Mouse (Mus musculus) C2C12 (cell line): ENCODE measurements around the gene Sds.

ENCODE experiments used
- CEBPB ChIP-seq: IDR thresholded peaks from one replicate; pipeline ENCODE4 v1.6.1; 2011; ENCODE audit warnings: low read depth, mild to moderate bottlenecking, control low read depth, moderate library complexity
- CTCF ChIP-seq: IDR thresholded peaks from one replicate; pipeline ENCODE4 v1.5.1; 2011; ENCODE audit not compliant: control insufficient read depth, insufficient read depth, insufficient read length
- FOSL1 ChIP-seq: IDR thresholded peaks from one replicate; pipeline ENCODE4 v1.8.0; 2011; ENCODE audit warnings: mild to moderate bottlenecking, low read length; ENCODE audit not compliant: poor library complexity, insufficient read depth, severe bottlenecking
- MAX ChIP-seq: IDR thresholded peaks from one replicate; pipeline ENCODE4 v1.6.1; 2011; ENCODE audit warnings: mild to moderate bottlenecking, control low read depth
- MYOD1 ChIP-seq: IDR thresholded peaks from one replicate; pipeline ENCODE4 v1.6.1; 2011; ENCODE audit warnings: low read depth; ENCODE audit not compliant: control insufficient read depth, insufficient read length
- MYOG ChIP-seq: IDR thresholded peaks from one replicate; pipeline ENCODE4 v1.6.1; 2011; ENCODE audit not compliant: control insufficient read depth, insufficient read length; ENCODE audit errors: extremely low read depth
- USF1 ChIP-seq: IDR thresholded peaks from one replicate; pipeline ENCODE4 v1.6.1; 2011; ENCODE audit warnings: low read depth, mild to moderate bottlenecking, control low read depth, moderate library complexity

DNA sequence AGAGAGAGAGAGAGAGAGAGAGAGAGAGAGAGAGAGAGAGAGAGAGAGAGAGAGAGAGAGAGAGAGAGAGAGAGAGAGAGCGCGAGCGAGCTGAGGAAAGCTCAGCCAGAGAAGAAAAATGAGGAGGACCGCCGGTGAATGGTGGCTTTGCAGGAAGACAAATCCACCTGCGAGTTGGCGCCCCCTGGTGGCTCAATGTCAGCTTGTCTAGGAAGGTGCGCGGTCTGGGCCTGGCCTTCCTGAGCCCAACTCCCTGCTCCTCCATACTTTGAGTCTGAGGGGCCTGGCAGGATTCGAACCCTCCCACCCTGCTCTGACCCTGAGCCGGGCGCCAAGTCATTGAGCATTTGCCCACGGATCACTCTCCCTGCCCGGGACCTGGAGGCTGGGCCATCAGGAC is 35.6 kb upstream of the Sds start:
- TF ChIP-seq CTCF (peak; percentile 85), MAX (no peak), USF1 (no peak), MYOD1 (no peak), MYOG (no peak), CEBPB (no peak), FOSL1 (no peak)
